ENCODE assay signal across 8 mouse cellular contexts in genomic region chr3:86812689-86813088, GRCm38 (mm10).
DNase-seq lines count a peak whose midpoint lies in the region; ATAC-seq and TF ChIP-seq lines count a peak whose summit lies in the region.

No protein-coding gene starts in this region.

- TF ChIP-seq CTCF in midbrain, postnatal 0 days (IDR thresholded peaks at IDR 0.05): peak; percentile 87

- H3K27me3 ChIP-seq in limb, embryonic 15.5 days: no peaks in the 10 kb centered on the region
- no peaks in the 10 kb centered on the region for H3K27me3 ChIP-seq in midbrain, postnatal 0 days (ENCODE audit: insufficient read depth, low read length)

- H3K9ac ChIP-seq in limb, embryonic 15.5 days: no peak overlapping the region
- H3K9ac ChIP-seq in midbrain, postnatal 0 days (replicated peaks; ENCODE audit: low read length, poor library complexity, severe bottlenecking): no peak overlapping the region

- H3K4me2 ChIP-seq in limb, embryonic 15.5 days: no peak overlapping the region
- no peak overlapping the region for H3K4me2 ChIP-seq in midbrain, postnatal 0 days (ENCODE audit: low read depth, low read length, poor library complexity, severe bottlenecking)

- peak; percentile 98 for ATAC-seq in granulocyte monocyte progenitor cell, adult 5-6 weeks (replicated peaks; ENCODE audit: poor library complexity, severe bottlenecking)
- ATAC-seq in limb, embryonic 15.5 days (ENCODE audit: insufficient number of reproducible peaks, low FRiP score, low TSS enrichment, low read depth): 0 out of 2 replicates have a peak, but pooled peaks have one; percentile 40
- ATAC-seq in midbrain, postnatal 0 days (ENCODE audit: low FRiP score): peak; percentile 75; the same call in 1 of the 2 replicates

- no peaks in the 10 kb centered on the region for H3K36me3 ChIP-seq in limb, embryonic 15.5 days
- peaks cover 10% of the 10 kb centered on the region; the same call in 1 of the 2 replicates for H3K36me3 ChIP-seq in midbrain, postnatal 0 days (ENCODE audit: insufficient read depth, low read length)

- H3K27ac ChIP-seq in limb, embryonic 15.5 days: no peak overlapping the region
- no peak overlapping the region for H3K27ac ChIP-seq in midbrain, postnatal 0 days (ENCODE audit: low read depth, low read length)

- H3K4me1 ChIP-seq in limb, embryonic 15.5 days: peaks cover 4% of the 10 kb centered on the region; the same call in 1 of the 2 replicates
- H3K4me1 ChIP-seq in midbrain, postnatal 0 days (ENCODE audit: insufficient read depth, low read length): no peaks in the 10 kb centered on the region

- DNase-seq in urinary bladder, adult 18-20 months (ENCODE audit: low spot score in 2 of 2): peak; percentile 47 to 61
- no peak for DNase-seq in urinary bladder, postnatal 10 days (ENCODE audit: low spot score)
- peak; percentile 75 for DNase-seq in embryo, embryonic 9.5 days (ENCODE audit: extremely low spot score)
- peak; percentile 84 for DNase-seq in kidney, adult 11 months
- DNase-seq in midbrain, postnatal 0 days (ENCODE audit: low spot score): peak; percentile 85
- DNase-seq in spleen, postnatal 10 days (ENCODE audit: low spot score in 2 of 2): peak; percentile 58 to 83

- WGBS in limb, embryonic 15.5 days: 23% methylated on average over 3 of the region's 3 CpGs
- WGBS in midbrain, postnatal 0 days: 19% methylated on average over 3 of the region's 3 CpGs

- H3K9me3 ChIP-seq in limb, embryonic 15.5 days: no peaks in the 10 kb centered on the region
- H3K9me3 ChIP-seq in midbrain, postnatal 0 days (ENCODE audit: low read length): no peaks in the 10 kb centered on the region

- no peak overlapping the region for H3K4me3 ChIP-seq in limb, embryonic 15.5 days
- no peak overlapping the region for H3K4me3 ChIP-seq in midbrain, postnatal 0 days (ENCODE audit: low read depth, low read length)

Comparison
In these comparisons a context has a peak if more than half of its experiments do, and no peak if none do; other contexts are left out.
1. ATAC-seq: peak in every context shown above with its lines; median percentile 98 in granulocyte monocyte progenitor cell, adult 5-6 weeks; 75 in midbrain, postnatal 0 days; 40 in limb, embryonic 15.5 days.